Mouse (Mus musculus): ENCODE measurements around the gene Wdr78.

GRCm38 (mm10) chr4:103039838-103040191 lies 74.5 kb downstream of the Wdr78 start:
- TF ChIP-seq CTCF (IDR thresholded peaks at IDR 0.05; ENCODE audit: low read depth) (no peak), EP300 (IDR thresholded peaks at IDR 0.05; ENCODE audit: low read depth) (no peak)
